In the genomic region with DNA sequence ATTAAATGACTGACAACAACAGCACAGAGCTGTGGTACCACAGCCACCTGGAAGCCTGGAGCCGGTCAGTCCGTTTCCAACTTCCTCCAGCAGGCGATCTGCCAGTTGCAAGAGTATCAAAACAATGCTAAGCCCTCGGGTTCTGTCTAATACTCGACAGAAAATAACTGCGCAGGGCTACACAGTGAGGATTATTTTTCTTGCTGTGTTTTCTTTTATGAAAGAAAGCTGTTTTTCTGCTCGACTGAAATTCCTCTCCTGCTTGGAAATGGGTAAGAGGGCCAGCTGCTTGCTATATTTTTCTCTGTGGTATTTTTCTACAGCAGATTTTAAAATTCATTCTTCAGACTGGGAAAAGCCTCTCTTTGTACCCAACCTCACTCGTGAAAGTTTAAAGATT, we compare ENCODE assay signal across 9 mouse cellular contexts. TPM values are rescaled to one million over a fixed set of nuclear protein-coding genes. Genes with fewer than 3 reads are reported as not detected.
DNase-seq lines count a peak whose midpoint lies in the region; ATAC-seq and TF ChIP-seq lines count a peak whose summit lies in the region.
"Had no signal": no experiment of that assay in that cellular context is flagged by ENCODE, and none has a peak within 500 bp of the region (broad histone marks: within the 10 kb centered on the region; RNA-seq: fewer than 3 reads in every experiment).

No protein-coding gene starts in this region.

- H3K27ac ChIP-seq in hindbrain, embryonic 10.5 days: no peak overlapping the region
- H3K27ac ChIP-seq in hindbrain, embryonic 11.5 days (ENCODE audit: low read depth, low read length): no peak overlapping the region
- peak overlapping the region; percentile 21; the same call in 1 of the 2 replicates for H3K27ac ChIP-seq in midbrain, postnatal 0 days (ENCODE audit: low read depth, low read length)
- H3K27ac ChIP-seq: lung, embryonic 15.5 days had no signal

- no peak overlapping the region for H3K4me3 ChIP-seq in hindbrain, embryonic 10.5 days
- H3K4me3 ChIP-seq in hindbrain, embryonic 11.5 days (ENCODE audit: low read depth, low read length): no peak overlapping the region
- no peak overlapping the region for H3K4me3 ChIP-seq in midbrain, postnatal 0 days (ENCODE audit: low read depth, low read length)
- H3K4me3 ChIP-seq: lung, embryonic 15.5 days had no signal

- H3K36me3 ChIP-seq in hindbrain, embryonic 10.5 days: no peaks in the 10 kb centered on the region
- H3K36me3 ChIP-seq in hindbrain, embryonic 11.5 days (ENCODE audit: control insufficient read depth, insufficient read depth, low read length): no peaks in the 10 kb centered on the region
- H3K36me3 ChIP-seq in midbrain, postnatal 0 days (ENCODE audit: insufficient read depth, low read length): no peaks in the 10 kb centered on the region
- H3K36me3 ChIP-seq: lung, embryonic 15.5 days had no signal

- H3K4me2 ChIP-seq in hindbrain, embryonic 11.5 days (replicated peaks; ENCODE audit: low read depth, low read length): no peak overlapping the region
- no peak overlapping the region; the same call in 1 of the 2 replicates for H3K4me2 ChIP-seq in midbrain, postnatal 0 days (ENCODE audit: low read depth, low read length, poor library complexity, severe bottlenecking)
- H3K4me2 ChIP-seq: lung, embryonic 15.5 days had no signal

- peak; percentile 30 for TF ChIP-seq CTCF in midbrain, postnatal 0 days (IDR thresholded peaks at IDR 0.05)

- H3K9ac ChIP-seq in hindbrain, embryonic 11.5 days (ENCODE audit: low read depth, low read length): no peak overlapping the region
- H3K9ac ChIP-seq in midbrain, postnatal 0 days (replicated peaks; ENCODE audit: low read length, poor library complexity, severe bottlenecking): no peak overlapping the region
- H3K9ac ChIP-seq: lung, embryonic 15.5 days had no signal

- H3K9me3 ChIP-seq in hindbrain, embryonic 10.5 days: no peaks in the 10 kb centered on the region
- H3K9me3 ChIP-seq in hindbrain, embryonic 11.5 days (ENCODE audit: control insufficient read depth, low read length): no peaks in the 10 kb centered on the region
- H3K9me3 ChIP-seq in midbrain, postnatal 0 days (ENCODE audit: low read length): no peaks in the 10 kb centered on the region
- H3K9me3 ChIP-seq: lung, embryonic 15.5 days had no signal

- no peaks in the 10 kb centered on the region for H3K27me3 ChIP-seq in hindbrain, embryonic 10.5 days (ENCODE audit: insufficient read depth, poor library complexity, severe bottlenecking)
- no peaks in the 10 kb centered on the region for H3K27me3 ChIP-seq in hindbrain, embryonic 11.5 days (ENCODE audit: control insufficient read depth, insufficient read depth, low read length)
- H3K27me3 ChIP-seq in midbrain, postnatal 0 days (ENCODE audit: insufficient read depth, low read length): no peaks in the 10 kb centered on the region
- H3K27me3 ChIP-seq: lung, embryonic 15.5 days had no signal

- H3K4me1 ChIP-seq in hindbrain, embryonic 10.5 days (replicated peaks): peaks cover 15% of the 10 kb centered on the region; the same call in 1 of the 2 replicates
- H3K4me1 ChIP-seq in hindbrain, embryonic 11.5 days (replicated peaks; ENCODE audit: control insufficient read depth, insufficient read depth, low read length): no peaks in the 10 kb centered on the region
- no peaks in the 10 kb centered on the region for H3K4me1 ChIP-seq in midbrain, postnatal 0 days (ENCODE audit: insufficient read depth, low read length)
- H3K4me1 ChIP-seq: lung, embryonic 15.5 days had no signal

- 52% methylated on average over 8 of the region's 8 CpGs for WGBS in hindbrain, embryonic 10.5 days
- 54% methylated on average over 8 of the region's 8 CpGs for WGBS in hindbrain, embryonic 11.5 days
- 10% methylated on average over 8 of the region's 8 CpGs for WGBS in midbrain, postnatal 0 days

- DNase-seq in hindbrain, embryonic 10.5 days (ENCODE audit: low spot score): peak; percentile 29
- DNase-seq in hindbrain, embryonic 11.5 days (ENCODE audit: low spot score): no peak
- DNase-seq in NIH3T3 (ENCODE audit: low read depth) (peak; percentile 8), MN1 (ENCODE audit: low spot score) (no peak)
- DNase-seq in cerebellum, postnatal 25 days: peak; percentile 63 to 77
- DNase-seq in kidney, postnatal 10 days: peak; percentile 67
- peak; percentile 60 for DNase-seq in midbrain, postnatal 0 days (ENCODE audit: low spot score)

- no peak for ATAC-seq in hindbrain, embryonic 11.5 days (ENCODE audit: low FRiP score)
- peak; percentile 71 for ATAC-seq in granulocyte monocyte progenitor cell, adult 5-6 weeks (replicated peaks; ENCODE audit: poor library complexity, severe bottlenecking)
- 0 out of 2 replicates have a peak, but pooled peaks have one; percentile 31 for ATAC-seq in midbrain, postnatal 0 days (ENCODE audit: low FRiP score)

RNA-seq across cellular contexts. Expression of gene Rag2, which starts 23.8 kb away (rescaled TPM):
- 0.16 TPM in 1 of 2 replicates, not detected in the other for polyA plus RNA-seq in hindbrain, embryonic 10.5 days (2016; fragmentation: Nextera tagmentation; extraction: Ambion mirVana)
- 0.06 and 0.49 TPM in 2 replicates for polyA plus RNA-seq in hindbrain, embryonic 11.5 days (2014; fragmentation: Nextera tagmentation; extraction: Ambion mirVana)
- total RNA-seq in granulocyte monocyte progenitor cell, adult 5-6 weeks (2014; fragmentation: Nextera tagmentation): 0.26 and 2.9 TPM in 2 replicates
- total RNA-seq in granulocyte monocyte progenitor cell, adult 5-6 weeks (2017): 0.52 and 0.90 TPM in 2 replicates
- total RNA-seq in midbrain, postnatal 0 days (2014; rRNA removed): not detected in 2 replicates
- 0.09 TPM in 1 of 2 replicates, not detected in the other for polyA plus RNA-seq in midbrain, postnatal 0 days (2015; fragmentation: Nextera tagmentation; extraction: Ambion mirVana)

RNA-seq across cellular contexts. Expression of gene Rag1, which starts 48.6 kb away (rescaled TPM):
- polyA plus RNA-seq in hindbrain, embryonic 10.5 days (2016; fragmentation: Nextera tagmentation; extraction: Ambion mirVana): 0.06 and 0.09 TPM in 2 replicates
- polyA plus RNA-seq in hindbrain, embryonic 11.5 days (2014; fragmentation: Nextera tagmentation; extraction: Ambion mirVana): 0.39 and 0.59 TPM in 2 replicates
- total RNA-seq in granulocyte monocyte progenitor cell, adult 5-6 weeks (2014; fragmentation: Nextera tagmentation): not detected in 2 replicates
- not detected in 2 replicates for total RNA-seq in granulocyte monocyte progenitor cell, adult 5-6 weeks (2017)
- 0.27 and 0.42 TPM in 2 replicates for total RNA-seq in midbrain, postnatal 0 days (2014; rRNA removed)
- 0.04 TPM in 2 replicates for polyA plus RNA-seq in midbrain, postnatal 0 days (2015; fragmentation: Nextera tagmentation; extraction: Ambion mirVana)

RNA-seq across cellular contexts. Expression of gene B230118H07Rik, which starts 48.6 kb away (rescaled TPM):
- polyA plus RNA-seq in hindbrain, embryonic 10.5 days (2016; fragmentation: Nextera tagmentation; extraction: Ambion mirVana): 56.5 and 58.0 TPM in 2 replicates
- polyA plus RNA-seq in hindbrain, embryonic 11.5 days (2014; fragmentation: Nextera tagmentation; extraction: Ambion mirVana): 69.9 and 72.5 TPM in 2 replicates
- 65.6 and 110 TPM in 2 replicates for total RNA-seq in granulocyte monocyte progenitor cell, adult 5-6 weeks (2014; fragmentation: Nextera tagmentation)
- total RNA-seq in granulocyte monocyte progenitor cell, adult 5-6 weeks (2017): 125 and 126 TPM in 2 replicates
- total RNA-seq in midbrain, postnatal 0 days (2014; rRNA removed): 18.2 and 21.4 TPM in 2 replicates
- 50.7 and 51.5 TPM in 2 replicates for polyA plus RNA-seq in midbrain, postnatal 0 days (2015; fragmentation: Nextera tagmentation; extraction: Ambion mirVana)

Comparison
In these comparisons a context has a peak if more than half of its experiments do, and no peak if none do; other contexts are left out.
1. DNase-seq: peak in hindbrain, embryonic 10.5 days (single experiment), NIH3T3 (single experiment), cerebellum, postnatal 25 days (2 of 2), kidney, postnatal 10 days (single experiment) and midbrain, postnatal 0 days (single experiment); none in hindbrain, embryonic 11.5 days (single experiment) and MN1 (single experiment).